Comparison of ENCODE assay signal across 8 mouse cellular contexts in the genomic region with DNA sequence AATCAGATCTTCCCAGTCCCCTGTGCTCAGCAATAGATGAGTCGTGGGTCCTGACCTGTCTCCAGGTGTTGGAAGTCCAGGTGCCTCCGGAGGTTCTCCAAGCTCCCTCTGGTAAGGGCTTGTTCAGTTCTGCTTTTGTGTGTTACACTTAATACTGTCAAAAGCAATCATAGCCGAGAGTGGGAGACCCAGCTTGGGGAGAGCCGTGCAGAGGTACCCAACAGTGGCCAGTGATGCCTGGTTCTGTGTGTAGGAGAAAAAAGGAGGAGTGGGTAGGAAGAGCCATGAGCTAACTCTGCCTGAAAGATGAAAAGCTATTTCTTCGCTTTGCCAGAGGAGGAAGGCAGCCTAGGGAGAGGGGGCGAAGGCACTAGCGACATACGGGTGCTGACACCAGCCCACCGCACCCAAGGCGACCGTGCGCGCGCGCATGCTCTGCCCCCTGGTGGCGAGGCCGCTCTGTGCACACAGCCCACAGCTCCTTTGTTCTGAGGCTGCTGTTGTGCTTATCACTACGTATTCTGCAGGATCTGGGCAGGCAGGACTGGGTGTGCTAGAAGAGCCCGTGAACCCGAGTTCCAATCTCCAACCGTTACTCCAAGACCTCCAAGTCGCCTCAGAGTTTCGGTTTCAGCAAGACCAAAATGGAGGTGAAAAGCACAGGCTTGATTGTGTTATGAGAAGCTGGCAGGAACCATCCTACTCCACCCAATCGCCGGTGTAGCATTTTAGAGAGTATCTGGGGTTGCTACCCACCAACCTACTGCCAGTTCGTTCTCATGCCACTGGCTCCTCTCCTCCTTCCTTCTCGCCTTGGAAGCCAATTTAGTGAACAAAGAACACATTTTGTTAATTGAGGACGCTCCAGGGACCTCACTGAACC. TPM values are rescaled to one million over a fixed set of nuclear protein-coding genes. Genes with fewer than 3 reads are reported as not detected.
DNase-seq lines count a peak whose midpoint lies in the region; ATAC-seq and TF ChIP-seq lines count a peak whose summit lies in the region.

No protein-coding gene starts in this region.

- peak; percentile 41 for DNase-seq in MEL-GATA-1-ER (ENCODE audit: extremely low read depth, low read depth)
- DNase-seq in cerebellum, adult 2 months: peak; percentile 72 to 85
- peak; percentile 82 for DNase-seq in forelimb bud, embryonic 11.5 days (ENCODE audit: low read depth, low spot score)
- DNase-seq in hindbrain, embryonic 11.5 days (ENCODE audit: low spot score): peak; percentile 93
- peak; percentile 94 to 96 for DNase-seq in layer of hippocampus, postnatal 10 days (ENCODE audit: low spot score in 2 of 2)
- peak; percentile 51 for DNase-seq in lung, postnatal 0 days (ENCODE audit: low spot score)
- DNase-seq in ovary, postnatal 14 days (ENCODE audit: low spot score): peak; percentile 78
- DNase-seq in thymus, postnatal 0 days (ENCODE audit: low spot score): peak; percentile 88

- WGBS in cerebellum, adult 2 months: 12% methylated on average over 28 of the region's 28 CpGs
- 15% methylated on average over 28 of the region's 28 CpGs for WGBS in hindbrain, embryonic 11.5 days
- WGBS in lung, postnatal 0 days: 13% methylated on average over 28 of the region's 28 CpGs

- no peak for TF ChIP-seq POLR2A in cerebellum, adult 2 months (IDR thresholded peaks at IDR 0.05; ENCODE audit: borderline replicate concordance, insufficient read depth, low read length)

- peak; percentile 92 for TF ChIP-seq CTCF in cerebellum, adult 2 months (IDR thresholded peaks at IDR 0.05; ENCODE audit: borderline replicate concordance, insufficient read depth, low read depth, low read length)
- TF ChIP-seq CTCF in lung, postnatal 0 days (IDR thresholded peaks at IDR 0.05): peak; percentile 97

- no peaks in the 10 kb centered on the region for H3K27me3 ChIP-seq in cerebellum, adult 2 months (ENCODE audit: control insufficient read depth, insufficient read depth, low read length)
- no peaks in the 10 kb centered on the region for H3K27me3 ChIP-seq in hindbrain, embryonic 11.5 days (ENCODE audit: control insufficient read depth, insufficient read depth, low read length)
- H3K27me3 ChIP-seq in lung, postnatal 0 days (replicated peaks; ENCODE audit: insufficient read depth, low read length): no peaks in the 10 kb centered on the region

- no peaks in the 10 kb centered on the region for H3K4me1 ChIP-seq in cerebellum, adult 2 months (ENCODE audit: control insufficient read depth, insufficient read depth, low read length)
- H3K4me1 ChIP-seq in hindbrain, embryonic 11.5 days (replicated peaks; ENCODE audit: control insufficient read depth, insufficient read depth, low read length): peaks cover 6% of the 10 kb centered on the region
- H3K4me1 ChIP-seq in lung, postnatal 0 days (ENCODE audit: insufficient read depth, low read depth, low read length): no peaks in the 10 kb centered on the region

- TF ChIP-seq EP300 in lung, postnatal 0 days (IDR thresholded peaks at IDR 0.05): no peak

- ATAC-seq in hindbrain, embryonic 11.5 days (ENCODE audit: low FRiP score): peak; percentile 88
- peak; percentile 84 for ATAC-seq in lung, postnatal 0 days

- peak overlapping the region; percentile 37 for H3K4me3 ChIP-seq in cerebellum, adult 2 months (replicated peaks; ENCODE audit: insufficient read depth, low read depth, low read length)
- peak overlapping the region; percentile 24 for H3K4me3 ChIP-seq in hindbrain, embryonic 11.5 days (ENCODE audit: low read depth, low read length)
- no peak overlapping the region; the same call in 1 of the 2 replicates for H3K4me3 ChIP-seq in lung, postnatal 0 days (ENCODE audit: low read depth, low read length)

- no peaks in the 10 kb centered on the region for H3K36me3 ChIP-seq in hindbrain, embryonic 11.5 days (ENCODE audit: control insufficient read depth, insufficient read depth, low read length)
- H3K36me3 ChIP-seq in lung, postnatal 0 days (ENCODE audit: insufficient read depth, low read length): no peaks in the 10 kb centered on the region

- H3K9me3 ChIP-seq in hindbrain, embryonic 11.5 days (ENCODE audit: control insufficient read depth, low read length): no peaks in the 10 kb centered on the region
- H3K9me3 ChIP-seq in lung, postnatal 0 days (ENCODE audit: low read length): no peaks in the 10 kb centered on the region

- H3K27ac ChIP-seq in cerebellum, adult 2 months (ENCODE audit: insufficient read depth, low read length): no peak overlapping the region
- H3K27ac ChIP-seq in hindbrain, embryonic 11.5 days (ENCODE audit: low read depth, low read length): peak overlapping the region; percentile 65; the same call in 1 of the 2 replicates
- no peak overlapping the region for H3K27ac ChIP-seq in lung, postnatal 0 days (ENCODE audit: low read length)

- H3K4me2 ChIP-seq in hindbrain, embryonic 11.5 days (replicated peaks; ENCODE audit: low read depth, low read length): peak overlapping the region; percentile 51
- H3K4me2 ChIP-seq in lung, postnatal 0 days (replicated peaks; ENCODE audit: low read depth, low read length): peak overlapping the region; percentile 37

- H3K9ac ChIP-seq in hindbrain, embryonic 11.5 days (ENCODE audit: low read depth, low read length): peak overlapping the region; percentile 58
- H3K9ac ChIP-seq in lung, postnatal 0 days (replicated peaks; ENCODE audit: low read depth): no peak overlapping the region

RNA-seq across cellular contexts. Expression of gene Il9r, which starts 37.9 kb away (rescaled TPM):
- not detected in 2 replicates for polyA plus RNA-seq in cerebellum, adult 2 months (2012; rRNA removed)
- not detected in 2 replicates for polyA plus RNA-seq in hindbrain, embryonic 11.5 days (2014; fragmentation: Nextera tagmentation; extraction: Ambion mirVana)
- not detected for total RNA-seq in layer of hippocampus, postnatal 10 days (2021)
- polyA plus RNA-seq in lung, postnatal 0 days (2015; fragmentation: Nextera tagmentation; extraction: Ambion mirVana): 0.05 TPM in 1 of 2 replicates, not detected in the other
- 5.3 and 5.7 TPM in 2 replicates for polyA plus RNA-seq in thymus, postnatal 0 days (2015; fragmentation: Nextera tagmentation; extraction: Ambion mirVana)

RNA-seq across cellular contexts. Expression of gene Snrnp25, which starts 43.1 kb away (rescaled TPM):
- 48.2 and 51.5 TPM in 2 replicates for polyA plus RNA-seq in cerebellum, adult 2 months (2012; rRNA removed)
- polyA plus RNA-seq in hindbrain, embryonic 11.5 days (2014; fragmentation: Nextera tagmentation; extraction: Ambion mirVana): 82.5 and 84.2 TPM in 2 replicates
- 10 to 100 TPM; 28.3 to 29.8 TPM for total RNA-seq in layer of hippocampus, postnatal 10 days (2021)
- polyA plus RNA-seq in lung, postnatal 0 days (2015; fragmentation: Nextera tagmentation; extraction: Ambion mirVana): 18.9 and 20.8 TPM in 2 replicates
- polyA plus RNA-seq in thymus, postnatal 0 days (2015; fragmentation: Nextera tagmentation; extraction: Ambion mirVana): 103 TPM in 2 replicates

RNA-seq across cellular contexts. Expression of gene Rhbdf1, which starts 59.9 kb away (rescaled TPM):
- 31.3 and 32.1 TPM in 2 replicates for polyA plus RNA-seq in cerebellum, adult 2 months (2012; rRNA removed)
- polyA plus RNA-seq in hindbrain, embryonic 11.5 days (2014; fragmentation: Nextera tagmentation; extraction: Ambion mirVana): 19.1 and 21.0 TPM in 2 replicates
- 10 to 100 TPM; 25.9 to 32.8 TPM for total RNA-seq in layer of hippocampus, postnatal 10 days (2021)
- 54.8 and 58.5 TPM in 2 replicates for polyA plus RNA-seq in lung, postnatal 0 days (2015; fragmentation: Nextera tagmentation; extraction: Ambion mirVana)
- polyA plus RNA-seq in thymus, postnatal 0 days (2015; fragmentation: Nextera tagmentation; extraction: Ambion mirVana): 10.6 and 11.2 TPM in 2 replicates

Comparison
In these comparisons a context has a peak if more than half of its experiments do, and no peak if none do; other contexts are left out.
1. DNase-seq: peak in every context shown above with its lines; median percentile 95 in layer of hippocampus, postnatal 10 days; 93 in hindbrain, embryonic 11.5 days; 88 in thymus, postnatal 0 days; 82 in forelimb bud, embryonic 11.5 days; 78 in cerebellum, adult 2 months; 78 in ovary, postnatal 14 days; 51 in lung, postnatal 0 days; 41 in MEL-GATA-1-ER.